Mouse (Mus musculus) thymus, adult 2 months (tissue): ENCODE results near the gene B9d2. TPM values are rescaled to one million over a fixed set of nuclear protein-coding genes. Genes with fewer than 3 reads are reported as not detected.
A peak's percentile ranks its signal among the peaks of the same experiment; 100 is the strongest.

Experiments used
- DNase-seq: peaks from one replicate; pipeline ENCODE4 v3.0.0; 2021
- H3K27ac ChIP-seq: fragments of 200-500 bp; 2 replicates; pipeline ENCODE4 v1.5.1; 2012; ENCODE audit warnings: low read length, control low read depth; ENCODE audit not compliant: control insufficient read depth, insufficient read depth
- H3K27me3 ChIP-seq: fragments of 200-500 bp; 2 replicates; pipeline ENCODE4 v1.6.1; 2012; ENCODE audit warnings: mild to moderate bottlenecking, low read length, moderate library complexity, mixed read lengths; ENCODE audit not compliant: control insufficient read depth, insufficient read depth
- H3K36me3 ChIP-seq: fragments of 200-500 bp; 2 replicates; pipeline ENCODE4 v1.6.1; 2012; ENCODE audit warnings: mild to moderate bottlenecking, low read length, moderate library complexity; ENCODE audit not compliant: control insufficient read depth, insufficient read depth
- H3K4me1 ChIP-seq: fragments of 200-500 bp; replicated peaks from 2 replicates; pipeline ENCODE4 v1.6.1; 2012; ENCODE audit warnings: low read length; ENCODE audit not compliant: control insufficient read depth, insufficient read depth
- H3K4me3 ChIP-seq: fragments of 200-500 bp; 2 replicates; pipeline ENCODE4 v1.5.1; 2012; ENCODE audit warnings: mild to moderate bottlenecking, low read length, control low read depth, moderate library complexity; ENCODE audit not compliant: control insufficient read depth, insufficient read depth
- CTCF ChIP-seq: fragments of 200-500 bp; IDR thresholded peaks from 2 replicates; pipeline ENCODE4 v1.5.1; 2012; ENCODE audit warnings: mild to moderate bottlenecking, control low read depth, low read length, moderate library complexity, borderline replicate concordance; ENCODE audit not compliant: control insufficient read depth, poor library complexity, insufficient read depth; ENCODE audit errors: extremely low read depth
- POLR2A ChIP-seq: fragments of 200-500 bp; IDR thresholded peaks from 2 replicates; pipeline ENCODE4 v1.6.1; 2012; ENCODE audit warnings: mild to moderate bottlenecking, low read length, control low read depth, moderate library complexity; ENCODE audit not compliant: control insufficient read depth, poor library complexity, insufficient read depth; ENCODE audit errors: extremely low read depth
- WGBS: fragments of 180-500 bp; shearing (Covaris S2); methylation state at CpG from one replicate; pipeline ENCODE4 v1.1.7; 2018; 5-methylcytosine and 5-hydroxymethylcytosine counted together
- polyA plus RNA-seq: library from polyadenylated mRNA; depleted of rRNA; stranded (reverse); fragments of >200 nt; gene quantifications from 2 replicates; pipeline ENCODE4 v1.2.3, GENCODE M21; 2012

B9d2 gene
- polyA plus RNA-seq, 1 experiment: 164 TPM

GRCm38 (mm10) chr7:25702350-25702749 is 21.8 kb downstream of the B9d2 start:
- DNase-seq: no peak
- 100% methylated on average over 2 of the region's 2 CpGs for WGBS
- H3K36me3 ChIP-seq: peaks cover 52% of the 10 kb centered on the region
- no peak overlapping the region for H3K4me3 ChIP-seq
- H3K27me3 ChIP-seq: no peaks in the 10 kb centered on the region
- TF ChIP-seq CTCF (no peak), POLR2A (no peak)
- H3K27ac ChIP-seq: no peak overlapping the region
- 0 out of 2 replicates have a peak, but pooled peaks cover 3% of the 10 kb centered on the region for H3K4me1 ChIP-seq

DNA sequence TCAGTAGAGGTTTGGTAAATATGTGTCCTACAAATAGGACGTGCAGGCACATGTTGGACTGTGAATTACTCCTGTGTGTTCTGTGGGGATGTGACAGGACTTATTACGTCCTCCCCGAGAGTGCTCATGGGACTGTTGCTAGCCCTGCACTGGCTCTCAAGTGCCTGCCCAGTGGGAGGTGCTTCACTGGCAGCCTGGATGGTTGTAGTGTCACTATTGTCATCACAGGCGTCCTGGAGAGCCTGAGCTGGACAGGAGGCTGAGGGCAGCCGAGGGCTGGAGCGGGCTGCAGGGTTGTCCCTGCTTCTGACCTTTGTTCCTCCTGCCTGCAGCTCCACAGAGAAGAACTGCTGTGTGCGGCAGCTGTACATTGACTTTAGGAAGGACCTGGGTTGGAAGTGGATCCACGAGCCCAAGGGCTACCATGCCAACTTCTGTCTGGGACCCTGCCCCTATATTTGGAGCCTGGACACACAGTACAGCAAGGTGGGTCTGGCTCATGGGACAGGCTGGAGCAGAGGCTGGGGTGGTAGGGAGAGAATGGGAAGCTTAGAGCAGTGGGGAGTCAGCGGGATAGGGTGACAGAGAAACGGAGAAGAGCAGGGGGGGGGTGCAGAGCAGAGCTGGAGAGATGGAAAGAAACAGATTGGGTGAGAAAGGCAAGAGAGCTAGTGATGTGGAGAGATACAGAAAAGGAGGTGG is 23.4 kb downstream of the B9d2 start:
- Histone ChIP-seq H3K4me1 (peaks cover 9% of the 10 kb centered on the region), H3K27ac (no peak overlapping the region), H3K27me3 (no peaks in the 10 kb centered on the region), H3K36me3 (peaks cover 46% of the 10 kb centered on the region), H3K4me3 (no peak overlapping the region)
- TF ChIP-seq POLR2A (no peak), CTCF (no peak)
- WGBS: 97% methylated on average over 10 of the region's 10 CpGs
- no peak for DNase-seq

DNA sequence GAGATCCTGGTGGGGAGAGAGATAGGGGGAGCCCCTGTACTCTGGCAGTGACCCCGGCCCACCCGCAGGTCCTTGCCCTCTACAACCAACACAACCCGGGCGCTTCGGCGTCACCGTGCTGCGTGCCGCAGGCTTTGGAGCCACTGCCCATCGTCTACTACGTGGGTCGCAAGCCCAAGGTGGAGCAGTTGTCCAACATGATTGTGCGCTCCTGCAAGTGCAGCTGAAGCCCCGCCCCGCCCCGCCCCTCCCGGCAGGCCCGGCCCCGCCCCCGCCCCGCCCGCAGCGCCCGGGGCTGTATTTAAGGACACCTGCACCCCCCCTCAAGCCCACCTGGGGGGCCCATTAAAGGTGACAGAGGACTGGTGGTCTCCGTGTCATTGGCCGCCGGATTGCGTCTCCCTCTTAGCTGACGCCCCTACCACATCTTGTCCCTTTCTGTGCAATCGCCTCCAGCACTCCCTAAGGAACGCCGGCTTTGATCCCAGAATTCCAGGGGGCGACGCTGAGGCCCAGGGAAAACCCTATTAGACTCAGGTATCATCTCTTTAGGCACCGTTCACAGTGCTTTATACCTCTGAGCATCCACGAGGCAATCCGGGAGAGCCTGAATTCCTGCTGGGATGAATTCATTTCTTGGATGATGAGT is 24.3 kb downstream of the B9d2 start:
- Histone ChIP-seq H3K27me3 (no peaks in the 10 kb centered on the region), H3K27ac (no peak overlapping the region), H3K36me3 (peaks cover 41% of the 10 kb centered on the region), H3K4me3 (no peak overlapping the region), H3K4me1 (peaks cover 9% of the 10 kb centered on the region)
- TF ChIP-seq CTCF: no peak
- no peak for TF ChIP-seq POLR2A
- WGBS: 91% methylated on average over 25 of the region's 37 CpGs
- DNase-seq: no peak

DNA sequence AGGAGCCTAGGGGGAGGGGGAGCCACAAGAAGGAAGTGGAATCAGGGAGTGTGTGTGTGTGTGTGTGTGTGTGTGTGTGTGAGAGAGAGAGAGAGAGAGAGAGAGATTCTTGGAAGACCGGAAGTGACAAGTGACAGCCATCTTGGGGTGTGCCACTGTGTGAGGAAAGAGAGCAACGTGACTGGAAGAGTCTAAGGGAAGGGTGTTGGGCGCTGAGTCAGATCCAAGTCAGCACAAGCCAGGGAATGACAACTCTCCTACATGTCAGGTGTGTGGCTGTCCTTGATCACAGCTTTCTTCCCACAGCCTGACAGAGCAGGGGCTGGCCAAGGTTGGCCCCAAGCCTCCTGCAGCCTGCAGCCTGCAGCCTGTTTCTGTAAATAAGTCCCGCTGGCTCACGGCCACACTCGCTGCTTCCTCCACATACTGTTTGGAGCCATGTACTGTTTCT is 25.2 kb downstream of the B9d2 start:
- no peak for DNase-seq
- peaks cover 16% of the 10 kb centered on the region for H3K4me1 ChIP-seq

GRCm38 (mm10) chr7:25706578-25707170 is 26.1 kb downstream of the B9d2 start:
- Histone ChIP-seq H3K36me3 (peaks cover 25% of the 10 kb centered on the region), H3K27me3 (no peaks in the 10 kb centered on the region), H3K27ac (no peak overlapping the region), H3K4me1 (peaks cover 21% of the 10 kb centered on the region), H3K4me3 (no peak overlapping the region)
- WGBS: 56% methylated on average over 7 of the region's 7 CpGs
- TF ChIP-seq POLR2A (no peak), CTCF (no peak)
- no peak for DNase-seq

More for the DNA sequence above, 25.2 kb downstream of the B9d2 start:
- Histone ChIP-seq H3K36me3 (peaks cover 34% of the 10 kb centered on the region), H3K4me3 (no peak overlapping the region), H3K27ac (no peak overlapping the region), H3K27me3 (no peaks in the 10 kb centered on the region)
- no peak for TF ChIP-seq POLR2A
- no peak for TF ChIP-seq CTCF
- WGBS: 64% methylated on average over 6 of the region's 6 CpGs

GRCm38 (mm10) chr7:25707581-25708292 is 27.2 kb downstream of the B9d2 start:
- TF ChIP-seq POLR2A (no peak), CTCF (no peak)
- H3K27ac ChIP-seq: 0 out of 2 replicates have a peak overlapping the region, but pooled peaks have one; percentile 2
- H3K36me3 ChIP-seq: peaks cover 19% of the 10 kb centered on the region
- DNase-seq: no peak
- H3K4me1 ChIP-seq: peaks cover 21% of the 10 kb centered on the region
- WGBS: 52% methylated on average over 15 of the region's 15 CpGs
- H3K27me3 ChIP-seq: no peaks in the 10 kb centered on the region
- no peak overlapping the region for H3K4me3 ChIP-seq
